ENCODE assay signal across 9 mouse cellular contexts in the genomic region with DNA sequence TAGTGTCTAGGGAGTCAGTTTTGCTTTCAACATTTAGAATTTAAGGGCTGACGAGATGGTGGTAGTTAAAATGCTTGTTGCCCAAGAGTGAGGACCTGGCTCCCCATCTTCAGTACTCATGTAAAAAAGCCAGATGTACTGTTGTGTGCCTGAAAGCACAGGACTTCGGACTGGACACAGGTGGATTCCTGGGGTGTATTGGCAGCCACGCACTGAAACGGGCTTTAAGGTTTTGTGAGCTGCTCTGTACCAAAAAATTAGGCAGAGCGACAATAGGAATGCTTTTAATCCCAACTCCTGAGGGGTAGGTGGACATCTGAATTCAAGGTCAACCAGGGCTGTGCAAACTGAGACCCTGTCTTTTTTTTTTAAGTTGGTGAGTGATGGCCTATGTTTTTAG. TPM values are rescaled to one million over a fixed set of nuclear protein-coding genes. Genes with fewer than 3 reads are reported as not detected.
DNase-seq lines count a peak whose midpoint lies in the region; ATAC-seq and TF ChIP-seq lines count a peak whose summit lies in the region.
"Had no signal": no experiment of that assay in that cellular context is flagged by ENCODE, and none has a peak within 500 bp of the region (broad histone marks: within the 10 kb centered on the region; RNA-seq: fewer than 3 reads in every experiment).

No protein-coding gene starts in this region.

- H3K36me3 ChIP-seq in megakaryocyte, embryonic 14.5 days (replicated peaks; ENCODE audit: low read length): peaks cover 26% of the 10 kb centered on the region
- H3K36me3 ChIP-seq in limb, embryonic 11.5 days (ENCODE audit: control insufficient read depth, insufficient read depth, low read length): peaks cover 2% of the 10 kb centered on the region; the same call in 1 of the 2 replicates
- H3K36me3 ChIP-seq in stomach, embryonic 16.5 days (ENCODE audit: control insufficient read depth, insufficient read depth, low read length): 0 out of 2 replicates have a peak, but pooled peaks cover 3% of the 10 kb centered on the region

- H3K4me3 ChIP-seq in cerebellum, adult 2 months (replicated peaks; ENCODE audit: insufficient read depth, low read depth, low read length): peak overlapping the region; percentile 93
- peak overlapping the region; percentile 100 for H3K4me3 ChIP-seq in megakaryocyte, embryonic 14.5 days (replicated peaks)
- H3K4me3 ChIP-seq in limb, embryonic 11.5 days (ENCODE audit: low read depth, low read length): peak overlapping the region; percentile 98; the same call in 1 of the 2 replicates
- peak overlapping the region; percentile 99 for H3K4me3 ChIP-seq in stomach, embryonic 16.5 days (replicated peaks; ENCODE audit: low read length)

- no peak for TF ChIP-seq CTCF in cerebellum, adult 2 months (IDR thresholded peaks at IDR 0.05; ENCODE audit: borderline replicate concordance, insufficient read depth, low read depth, low read length)

- no peak overlapping the region for H3K27ac ChIP-seq in cerebellum, adult 2 months (ENCODE audit: insufficient read depth, low read length)
- no peak overlapping the region for H3K27ac ChIP-seq in limb, embryonic 11.5 days (replicated peaks; ENCODE audit: low read depth, low read length)
- no peak overlapping the region for H3K27ac ChIP-seq in stomach, embryonic 16.5 days (ENCODE audit: low read length)

- DNase-seq in cerebellum, adult 2 months: no peak
- no peak for DNase-seq in cerebellum, postnatal 4 days (ENCODE audit: low spot score in 2 of 2)
- DNase-seq in limb, embryonic 11.5 days (ENCODE audit: low spot score): no peak
- no peak for DNase-seq in adrenal gland, adult 2 months
- DNase-seq in adrenal gland, postnatal 25 days: no peak

- no peak for ATAC-seq in megakaryocyte, adult 5-6 weeks (ENCODE audit: poor library complexity, severe bottlenecking)
- no peak for ATAC-seq in limb, embryonic 11.5 days (ENCODE audit: insufficient number of reproducible peaks, low FRiP score, low TSS enrichment, low read depth)
- no peak for ATAC-seq in stomach, embryonic 16.5 days (ENCODE audit: insufficient read depth, low FRiP score)
- ATAC-seq: inflammation-experienced regulatory T-cells, adult 6 months had no signal

- TF ChIP-seq POLR2A in cerebellum, adult 2 months (IDR thresholded peaks at IDR 0.05; ENCODE audit: borderline replicate concordance, insufficient read depth, low read length): no peak

- no peaks in the 10 kb centered on the region for H3K27me3 ChIP-seq in cerebellum, adult 2 months (ENCODE audit: control insufficient read depth, insufficient read depth, low read length)
- H3K27me3 ChIP-seq in megakaryocyte, embryonic 14.5 days (replicated peaks): no peaks in the 10 kb centered on the region
- no peaks in the 10 kb centered on the region for H3K27me3 ChIP-seq in limb, embryonic 11.5 days (ENCODE audit: control insufficient read depth, insufficient read depth, low read length)
- H3K27me3 ChIP-seq in stomach, embryonic 16.5 days (ENCODE audit: control insufficient read depth, insufficient read depth, low read length): no peaks in the 10 kb centered on the region

- 51% methylated on average over 5 of the region's 5 CpGs for WGBS in cerebellum, adult 2 months
- WGBS in limb, embryonic 11.5 days: 85% methylated on average over 5 of the region's 5 CpGs
- 89% methylated on average over 5 of the region's 5 CpGs for WGBS in stomach, embryonic 16.5 days

- peak overlapping the region; percentile 51 for H3K4me2 ChIP-seq in limb, embryonic 11.5 days (ENCODE audit: low read depth, severe bottlenecking)
- H3K4me2 ChIP-seq in stomach, embryonic 16.5 days (ENCODE audit: low read depth, low read length): peak overlapping the region; percentile 95

- peaks cover 7% of the 10 kb centered on the region for H3K4me1 ChIP-seq in cerebellum, adult 2 months (ENCODE audit: control insufficient read depth, insufficient read depth, low read length)
- peaks cover 65% of the 10 kb centered on the region for H3K4me1 ChIP-seq in megakaryocyte, embryonic 14.5 days
- no peaks in the 10 kb centered on the region; the same call in 1 of the 2 replicates for H3K4me1 ChIP-seq in limb, embryonic 11.5 days (ENCODE audit: control insufficient read depth, insufficient read depth, low read length)
- H3K4me1 ChIP-seq in stomach, embryonic 16.5 days (ENCODE audit: control insufficient read depth, insufficient read depth, low read length): peaks cover 34% of the 10 kb centered on the region

- no peaks in the 10 kb centered on the region for H3K9me3 ChIP-seq in megakaryocyte, embryonic 14.5 days
- no peaks in the 10 kb centered on the region for H3K9me3 ChIP-seq in limb, embryonic 11.5 days (ENCODE audit: control insufficient read depth, low read length)
- H3K9me3 ChIP-seq in stomach, embryonic 16.5 days (replicated peaks; ENCODE audit: control insufficient read depth, low read length): no peaks in the 10 kb centered on the region

- no peak overlapping the region for H3K9ac ChIP-seq in limb, embryonic 11.5 days (ENCODE audit: low read length)
- H3K9ac ChIP-seq in stomach, embryonic 16.5 days (ENCODE audit: low read length): no peak overlapping the region

RNA-seq across cellular contexts. Expression of a gene that starts 1.4 kb away (rescaled TPM):
- 41.7 and 43.6 TPM in 2 replicates for polyA plus RNA-seq in cerebellum, adult 2 months (2012; rRNA removed)
- 38.9 and 42.3 TPM in 2 replicates for polyA plus RNA-seq in megakaryocyte, embryonic 14.5 days (2012; ENCODE audit: insufficient read depth, low replicate concordance)
- 11.6 and 15.0 TPM in 2 replicates for total RNA-seq in megakaryocyte, adult 5-6 weeks (2015)
- 17.3 and 24.1 TPM in 2 replicates for total RNA-seq in megakaryocyte, adult 5-6 weeks (2017)
- 39.1 TPM in 2 replicates for polyA plus RNA-seq in limb, embryonic 11.5 days (2014; fragmentation: Nextera tagmentation; extraction: Ambion mirVana)
- polyA plus RNA-seq in stomach, embryonic 16.5 days (2015; fragmentation: Nextera tagmentation; extraction: Ambion mirVana): 39.1 and 42.0 TPM in 2 replicates
- 10 to 100 TPM; 28.7 to 32.8 TPM for total RNA-seq in adrenal gland, adult 2 months (2021)
- polyA plus RNA-seq in adrenal gland, adult 2 months (2012; rRNA removed): 6.6 and 7.5 TPM in 2 replicates
- total RNA-seq in adrenal gland, postnatal 25 days (2021): 30.8 and 37.0 TPM in 2 replicates

RNA-seq across cellular contexts. Expression of a gene that starts 1.5 kb away (rescaled TPM):
- polyA plus RNA-seq in cerebellum, adult 2 months (2012; rRNA removed): 90.1 and 92.9 TPM in 2 replicates
- polyA plus RNA-seq in megakaryocyte, embryonic 14.5 days (2012; ENCODE audit: insufficient read depth, low replicate concordance): 6.5 and 11.5 TPM in 2 replicates
- total RNA-seq in megakaryocyte, adult 5-6 weeks (2015): 28.1 and 28.4 TPM in 2 replicates
- total RNA-seq in megakaryocyte, adult 5-6 weeks (2017): 28.1 and 33.8 TPM in 2 replicates
- 52.5 and 58.3 TPM in 2 replicates for polyA plus RNA-seq in limb, embryonic 11.5 days (2014; fragmentation: Nextera tagmentation; extraction: Ambion mirVana)
- 46.1 and 46.7 TPM in 2 replicates for polyA plus RNA-seq in stomach, embryonic 16.5 days (2015; fragmentation: Nextera tagmentation; extraction: Ambion mirVana)
- total RNA-seq in adrenal gland, adult 2 months (2021): 10 to 100 TPM; 51.1 to 53.3 TPM
- polyA plus RNA-seq in adrenal gland, adult 2 months (2012; rRNA removed): 98.2 and 114 TPM in 2 replicates
- 66.7 and 73.9 TPM in 2 replicates for total RNA-seq in adrenal gland, postnatal 25 days (2021)

RNA-seq across cellular contexts. Expression of a gene that starts 28.7 kb away (rescaled TPM):
- 6.9 and 7.3 TPM in 2 replicates for polyA plus RNA-seq in cerebellum, adult 2 months (2012; rRNA removed)
- 0.34 TPM in 1 of 2 replicates, not detected in the other for polyA plus RNA-seq in megakaryocyte, embryonic 14.5 days (2012; ENCODE audit: insufficient read depth, low replicate concordance)
- not detected in 2 replicates for total RNA-seq in megakaryocyte, adult 5-6 weeks (2015)
- total RNA-seq in megakaryocyte, adult 5-6 weeks (2017): not detected in 2 replicates
- polyA plus RNA-seq in limb, embryonic 11.5 days (2014; fragmentation: Nextera tagmentation; extraction: Ambion mirVana): 0.52 and 1.2 TPM in 2 replicates
- 8.4 and 11.6 TPM in 2 replicates for polyA plus RNA-seq in stomach, embryonic 16.5 days (2015; fragmentation: Nextera tagmentation; extraction: Ambion mirVana)
- total RNA-seq in adrenal gland, adult 2 months (2021): 1 to 10 TPM in 1 of 2 experiments, under 1 TPM in 1; 0.86 to 1.6 TPM
- polyA plus RNA-seq in adrenal gland, adult 2 months (2012; rRNA removed): 3.2 and 4.1 TPM in 2 replicates
- total RNA-seq in adrenal gland, postnatal 25 days (2021): 0.43 and 1.9 TPM in 2 replicates

RNA-seq across cellular contexts. Expression of a gene that starts 39.3 kb away (rescaled TPM):
- 117 and 124 TPM in 2 replicates for polyA plus RNA-seq in cerebellum, adult 2 months (2012; rRNA removed)
- not detected in 2 replicates for polyA plus RNA-seq in megakaryocyte, embryonic 14.5 days (2012; ENCODE audit: insufficient read depth, low replicate concordance)
- total RNA-seq in megakaryocyte, adult 5-6 weeks (2015): not detected in 2 replicates
- not detected in 2 replicates for total RNA-seq in megakaryocyte, adult 5-6 weeks (2017)
- polyA plus RNA-seq in limb, embryonic 11.5 days (2014; fragmentation: Nextera tagmentation; extraction: Ambion mirVana): 0.05 TPM in 1 of 2 replicates, not detected in the other
- polyA plus RNA-seq in stomach, embryonic 16.5 days (2015; fragmentation: Nextera tagmentation; extraction: Ambion mirVana): 0.28 TPM in 1 of 2 replicates, not detected in the other
- total RNA-seq in adrenal gland, adult 2 months (2021): under 1 TPM; 0.43 to 0.59 TPM
- 0.20 and 0.33 TPM in 2 replicates for polyA plus RNA-seq in adrenal gland, adult 2 months (2012; rRNA removed)
- total RNA-seq in adrenal gland, postnatal 25 days (2021): 0.12 and 0.43 TPM in 2 replicates
- polyA plus RNA-seq: inflammation-experienced regulatory T-cells, adult 6 months had no signal

RNA-seq across cellular contexts. Expression of a gene that starts 47.8 kb away (rescaled TPM):
- 31.9 and 36.9 TPM in 2 replicates for polyA plus RNA-seq in cerebellum, adult 2 months (2012; rRNA removed)
- polyA plus RNA-seq in megakaryocyte, embryonic 14.5 days (2012; ENCODE audit: insufficient read depth, low replicate concordance): 83.9 and 88.5 TPM in 2 replicates
- total RNA-seq in megakaryocyte, adult 5-6 weeks (2015): 50.1 and 62.0 TPM in 2 replicates
- total RNA-seq in megakaryocyte, adult 5-6 weeks (2017): 62.5 and 64.7 TPM in 2 replicates
- 79.5 and 93.3 TPM in 2 replicates for polyA plus RNA-seq in limb, embryonic 11.5 days (2014; fragmentation: Nextera tagmentation; extraction: Ambion mirVana)
- polyA plus RNA-seq in stomach, embryonic 16.5 days (2015; fragmentation: Nextera tagmentation; extraction: Ambion mirVana): 29.7 and 32.3 TPM in 2 replicates
- 100 to 1,000 TPM; 102 to 116 TPM for total RNA-seq in adrenal gland, adult 2 months (2021)
- 92.3 and 105 TPM in 2 replicates for polyA plus RNA-seq in adrenal gland, adult 2 months (2012; rRNA removed)
- 95.6 and 104 TPM in 2 replicates for total RNA-seq in adrenal gland, postnatal 25 days (2021)
